Mouse (Mus musculus): ENCODE measurements at regions not wholly inside any gene's neighbourhood (a gene's known extent, or its start where the extent isn't known, plus 50 kb on each side); places are given as distances from the start of the nearest gene placed in this dataset.

- TF ChIP-seq CTCF (IDR thresholded peaks at IDR 0.05; ENCODE audit: insufficient read depth, low read length) (no peak), POLR2A (IDR thresholded peaks at IDR 0.05; ENCODE audit: borderline replicate concordance, extremely low read depth, low read depth, low read length) (no peak)
- no peak for DNase-seq
- H3K4me3 ChIP-seq (replicated peaks; ENCODE audit: extremely low read depth, low read depth, low read length), result no peak overlapping the region
- peaks cover 59% of the 10 kb centered on the region for H3K4me1 ChIP-seq (ENCODE audit: control insufficient read depth, insufficient read depth, low read length)
- WGBS, result 37% methylated on average over 5 of the region's 5 CpGs
Measured at GRCm38 (mm10) chr15:85684875-85685274, 49.9 kb upstream of the Ppara start.
